12 mouse cellular contexts compared by ENCODE assay signal in genomic region chr9:64701651-64702050, GRCm38 (mm10). TPM values are rescaled to one million over a fixed set of nuclear protein-coding genes. Genes with fewer than 3 reads are reported as not detected.
DNase-seq lines count a peak whose midpoint lies in the region; ATAC-seq lines count a peak whose summit lies in the region.
"Had no signal": no experiment of that assay in that cellular context is flagged by ENCODE, and none has a peak within 500 bp of the region (broad histone marks: within the 10 kb centered on the region; RNA-seq: fewer than 3 reads in every experiment).

No protein-coding gene starts in this region.

- H3K36me3 ChIP-seq in heart, embryonic 10.5 days: peaks cover 18% of the 10 kb centered on the region
- H3K36me3 ChIP-seq in heart, embryonic 16.5 days (ENCODE audit: control insufficient read depth, insufficient read depth): peaks cover 7% of the 10 kb centered on the region; the same call in 1 of the 2 replicates
- no peaks in the 10 kb centered on the region for H3K36me3 ChIP-seq in stomach, embryonic 16.5 days (ENCODE audit: control insufficient read depth, insufficient read depth, low read length)

- 78% methylated on average over 1 of the region's 1 CpGs for WGBS in heart, embryonic 10.5 days
- WGBS in heart, embryonic 16.5 days: 40% methylated on average over 1 of the region's 1 CpGs
- 51% methylated on average over 1 of the region's 1 CpGs for WGBS in stomach, embryonic 16.5 days

- no peak overlapping the region for H3K4me3 ChIP-seq in heart, embryonic 10.5 days
- no peak overlapping the region for H3K4me3 ChIP-seq in heart, embryonic 16.5 days (ENCODE audit: low read length)
- H3K4me3 ChIP-seq in stomach, embryonic 16.5 days (replicated peaks; ENCODE audit: low read length): no peak overlapping the region
- H3K4me3 ChIP-seq: limb, embryonic 15.5 days had no signal

- no peak overlapping the region for H3K27ac ChIP-seq in heart, embryonic 10.5 days
- H3K27ac ChIP-seq in heart, embryonic 16.5 days (ENCODE audit: low read length): peak overlapping the region; percentile 61
- peak overlapping the region; percentile 55; the same call in 1 of the 2 replicates for H3K27ac ChIP-seq in stomach, embryonic 16.5 days (ENCODE audit: low read length)
- H3K27ac ChIP-seq: limb, embryonic 15.5 days had no signal

- intact Hi-C loops in heart, postnatal 25 days (cut with DNase I): no loop called here

- H3K27me3 ChIP-seq in heart, embryonic 10.5 days (ENCODE audit: insufficient read depth, poor library complexity, severe bottlenecking): no peaks in the 10 kb centered on the region
- H3K27me3 ChIP-seq in heart, embryonic 16.5 days (ENCODE audit: control insufficient read depth, insufficient read depth, low read length): no peaks in the 10 kb centered on the region
- no peaks in the 10 kb centered on the region for H3K27me3 ChIP-seq in stomach, embryonic 16.5 days (ENCODE audit: control insufficient read depth, insufficient read depth, low read length)
- H3K27me3 ChIP-seq: CH12.LX; limb, embryonic 15.5 days had no signal

- peaks cover 3% of the 10 kb centered on the region; the same call in 1 of the 2 replicates for H3K4me1 ChIP-seq in heart, embryonic 10.5 days
- H3K4me1 ChIP-seq in heart, embryonic 16.5 days (ENCODE audit: control insufficient read depth, insufficient read depth, low read length): peaks cover 15% of the 10 kb centered on the region
- peaks cover 15% of the 10 kb centered on the region; the same call in 1 of the 2 replicates for H3K4me1 ChIP-seq in stomach, embryonic 16.5 days (ENCODE audit: control insufficient read depth, insufficient read depth, low read length)
- H3K4me1 ChIP-seq: limb, embryonic 15.5 days had no signal

- peak; percentile 70 for DNase-seq in heart, embryonic 10.5 days (ENCODE audit: low spot score)
- DNase-seq in heart, postnatal 25 days (ENCODE audit: low spot score): no peak
- DNase-seq in right cerebral cortex, adult 18-20 months: peak; percentile 50
- DNase-seq in right cerebral cortex, postnatal 4 days: no peak
- no peak for DNase-seq in lung, postnatal 14 days
- DNase-seq in cerebellum, adult 18-20 months: no peak
- DNase-seq: kidney, postnatal 36 days had no signal

- H3K4me2 ChIP-seq in heart, embryonic 16.5 days (ENCODE audit: low read depth, low read length): no peak overlapping the region
- no peak overlapping the region for H3K4me2 ChIP-seq in stomach, embryonic 16.5 days (ENCODE audit: low read depth, low read length)
- H3K4me2 ChIP-seq: limb, embryonic 15.5 days had no signal

- no peaks in the 10 kb centered on the region for H3K9me3 ChIP-seq in heart, embryonic 10.5 days
- H3K9me3 ChIP-seq in heart, embryonic 16.5 days (replicated peaks; ENCODE audit: control insufficient read depth, low read length): no peaks in the 10 kb centered on the region
- H3K9me3 ChIP-seq in stomach, embryonic 16.5 days (replicated peaks; ENCODE audit: control insufficient read depth, low read length): no peaks in the 10 kb centered on the region
- H3K9me3 ChIP-seq: limb, embryonic 15.5 days had no signal

- H3K9ac ChIP-seq in heart, embryonic 16.5 days (ENCODE audit: low read length): no peak overlapping the region
- no peak overlapping the region for H3K9ac ChIP-seq in stomach, embryonic 16.5 days (ENCODE audit: low read length)
- H3K9ac ChIP-seq: limb, embryonic 15.5 days had no signal

- ATAC-seq in heart, embryonic 16.5 days (replicated peaks; ENCODE audit: extremely low read depth, insufficient read depth, low FRiP score): peak; percentile 69
- ATAC-seq in stomach, embryonic 16.5 days (ENCODE audit: insufficient read depth, low FRiP score): no peak
- ATAC-seq: forebrain, embryonic 16.5 days had no signal

RNA-seq across cellular contexts. Expression of gene Rab11a, which starts 35.9 kb away (rescaled TPM):
- 318 and 342 TPM in 2 replicates for polyA plus RNA-seq in heart, embryonic 10.5 days (2016; fragmentation: Nextera tagmentation; extraction: Ambion mirVana)
- total RNA-seq in heart, postnatal 25 days (2021): 100 to 1,000 TPM; 170 to 191 TPM
- 287 and 335 TPM in 2 replicates for polyA plus RNA-seq in heart, embryonic 16.5 days (2015; fragmentation: Nextera tagmentation; extraction: Ambion mirVana)
- polyA plus RNA-seq in stomach, embryonic 16.5 days (2015; fragmentation: Nextera tagmentation; extraction: Ambion mirVana): 535 and 653 TPM in 2 replicates

Comparison
In these comparisons a context has a peak if more than half of its experiments do, and no peak if none do; other contexts are left out.
1. DNase-seq: peak in heart, embryonic 10.5 days (single experiment) and right cerebral cortex, adult 18-20 months (single experiment); none in heart, postnatal 25 days (single experiment), right cerebral cortex, postnatal 4 days (single experiment), lung, postnatal 14 days (single experiment) and cerebellum, adult 18-20 months (0 of 2).